Mouse (Mus musculus): ENCODE measurements around the gene Fam19a5.

DNA sequence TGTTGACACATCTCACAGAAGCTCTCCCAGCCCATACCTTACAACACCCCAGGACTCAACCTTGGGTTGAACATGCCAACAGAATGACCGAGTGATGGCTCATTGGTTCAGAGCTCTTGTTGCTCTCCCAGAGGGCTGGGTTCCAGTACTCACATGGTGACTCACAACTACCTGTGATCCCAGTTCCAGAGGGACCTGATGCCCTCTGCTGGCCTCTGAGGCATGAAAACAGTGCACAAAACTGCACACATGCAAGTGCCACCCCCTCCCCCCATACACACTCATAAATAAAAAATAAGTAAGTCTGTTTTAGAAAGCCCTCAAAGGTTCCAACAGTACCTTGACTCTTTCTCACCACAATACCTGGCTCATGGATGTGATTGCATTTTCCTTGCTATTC, 2.4 kb upstream of the Fam19a5 start:
- TF ChIP-seq CTCF (IDR thresholded peaks at IDR 0.05; ENCODE audit: low read depth) (no peak), EP300 (IDR thresholded peaks at IDR 0.05; ENCODE audit: low read depth) (no peak)
